Mouse (Mus musculus) left cerebral cortex, postnatal 25 days (tissue): Measurements from ENCODE around the gene Myo9a. TPM values are rescaled to one million over a fixed set of nuclear protein-coding genes. Genes with fewer than 3 reads are reported as not detected.

Experiments used
- DNase-seq, 2 experiments: peaks; one replicate each; pipeline ENCODE4 v3.0.0; 2022; ENCODE audit warnings: low spot score in 2 of 2, mixed read lengths in 1 of 2
- intact Hi-C: fragments of 180-260 bp; cut with DNase I; formaldehyde crosslinking; loops from one replicate; pipeline ENCODE4 v1.15.1; 2025
- total RNA-seq, 2 experiments: library from RNA; stranded (reverse); gene quantifications; 2 replicates each; pipeline ENCODE4 v1.2.3; 2021

Gene Myo9a
- total RNA-seq, 2 experiments from 2014 or later: 71.6 to 73.8 TPM

DNA sequence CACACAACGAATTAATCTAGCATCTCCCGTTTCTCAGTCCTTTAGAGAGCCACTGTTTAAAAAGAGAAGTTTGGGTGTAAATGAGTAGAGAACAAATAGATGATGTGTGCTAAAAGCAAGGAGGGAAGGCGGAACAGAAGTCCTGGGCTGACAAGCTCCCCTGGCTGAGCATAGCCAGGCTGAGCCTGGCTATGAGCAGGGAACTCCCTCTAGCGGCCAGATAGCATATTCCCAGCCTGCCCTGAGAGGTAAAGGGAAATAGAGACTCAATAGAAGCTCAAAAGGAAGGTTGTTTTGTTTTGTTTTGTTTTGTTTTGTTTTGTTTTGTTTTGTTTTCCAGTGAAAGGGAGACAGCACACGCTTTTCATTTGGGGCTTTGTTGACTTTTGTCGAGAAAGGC, 218.7 kb downstream of the Myo9a start:
- intact Hi-C loops: no loop called here
- DNase-seq: peak; percentile 71 to 81

- DNase-seq: no peak
- intact Hi-C loops: no loop called here
Observed at GRCm38 (mm10) chr9:59971263-59971662, 220.6 kb downstream of the Myo9a start.

Other genes with a start within 250 kb of the Myo9a start
- 10 to 100 TPM; 49.4 to 49.5 TPM for gene Hexa, start 211.4 kb upstream of the Myo9a start, total RNA-seq
- 1 to 10 TPM; 3.9 to 4.4 TPM for gene Tmem202, start 211.0 kb upstream of the Myo9a start, total RNA-seq
- 10 to 100 TPM; 25.0 to 29.1 TPM for gene Celf6, start 173.0 kb upstream of the Myo9a start, total RNA-seq
- gene Parp6, start 133.6 kb upstream of the Myo9a start, total RNA-seq: 100 to 1,000 TPM; 173 TPM
- 1,000 to 10,000 TPM; 1,173 to 1,205 TPM for gene Pkm, start 94.5 kb upstream of the Myo9a start, total RNA-seq
- gene Gramd2, start 70.8 kb upstream of the Myo9a start, total RNA-seq: 10 to 100 TPM in 1 of 2 experiments, 1 to 10 TPM in 1; 9.9 to 10.7 TPM
- 1 to 10 TPM; 8.8 to 8.9 TPM for gene Senp8, start 186 bp upstream of the Myo9a start, total RNA-seq
- gene Nr2e3, start 209.8 kb downstream of the Myo9a start, total RNA-seq: not detected